Mouse (Mus musculus): ENCODE measurements around the gene Tlcd1.
"Not testable (repeated sequence)": the region's sequence is repeated elsewhere in the genome, so short reads cannot be mapped to it uniquely, and the experiment has no call there.

The Tlcd1 gene

DNA sequence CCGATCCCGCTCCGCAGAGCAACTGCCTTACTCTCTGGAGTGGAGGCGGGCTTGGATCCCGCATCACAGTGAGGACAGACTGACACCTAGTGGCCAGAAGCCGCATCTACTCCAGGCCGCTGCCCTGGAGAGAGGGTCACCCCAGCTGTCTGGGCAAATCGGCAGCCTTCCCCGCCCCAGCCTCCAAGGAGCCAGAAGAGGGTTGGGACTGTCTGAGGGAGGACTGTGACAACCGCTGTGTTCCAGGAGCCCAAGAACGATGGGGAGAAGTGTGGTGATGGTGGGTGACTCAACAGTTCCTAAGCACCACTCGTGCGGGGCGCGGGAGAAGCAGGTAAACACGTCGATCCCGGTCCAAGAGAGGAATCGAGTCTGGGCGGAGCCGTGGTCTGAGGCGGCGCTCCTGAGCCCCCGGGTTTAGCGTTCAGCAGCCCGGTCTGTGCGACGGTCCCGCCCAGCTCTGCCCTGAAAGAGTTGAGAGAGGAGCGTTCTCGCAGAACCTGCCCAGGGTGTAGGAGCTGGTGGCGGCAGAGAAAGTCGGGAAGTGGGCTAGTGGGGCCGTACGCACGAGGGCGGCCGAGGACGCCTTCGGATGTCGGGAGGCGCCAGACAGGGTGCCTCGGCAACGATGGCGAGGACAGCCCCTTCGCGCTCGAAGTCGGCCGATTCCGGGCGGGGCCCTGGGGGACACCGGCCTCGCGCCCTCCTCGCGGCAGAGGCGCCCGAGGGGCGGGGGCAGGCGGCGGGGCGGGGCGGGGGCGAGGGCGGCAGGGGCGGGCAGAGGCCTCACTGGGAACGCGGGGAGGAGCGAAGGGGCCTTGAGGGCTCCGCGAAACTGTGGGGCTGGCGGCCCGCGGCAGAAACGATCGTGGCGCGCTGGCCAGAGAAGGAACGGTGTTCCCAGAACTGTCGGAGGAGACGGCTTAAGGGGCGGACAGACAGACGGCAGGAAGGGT lies 1.7 kb downstream of the Tlcd1 start:
- peak; percentile 98 for DNase-seq

DNA sequence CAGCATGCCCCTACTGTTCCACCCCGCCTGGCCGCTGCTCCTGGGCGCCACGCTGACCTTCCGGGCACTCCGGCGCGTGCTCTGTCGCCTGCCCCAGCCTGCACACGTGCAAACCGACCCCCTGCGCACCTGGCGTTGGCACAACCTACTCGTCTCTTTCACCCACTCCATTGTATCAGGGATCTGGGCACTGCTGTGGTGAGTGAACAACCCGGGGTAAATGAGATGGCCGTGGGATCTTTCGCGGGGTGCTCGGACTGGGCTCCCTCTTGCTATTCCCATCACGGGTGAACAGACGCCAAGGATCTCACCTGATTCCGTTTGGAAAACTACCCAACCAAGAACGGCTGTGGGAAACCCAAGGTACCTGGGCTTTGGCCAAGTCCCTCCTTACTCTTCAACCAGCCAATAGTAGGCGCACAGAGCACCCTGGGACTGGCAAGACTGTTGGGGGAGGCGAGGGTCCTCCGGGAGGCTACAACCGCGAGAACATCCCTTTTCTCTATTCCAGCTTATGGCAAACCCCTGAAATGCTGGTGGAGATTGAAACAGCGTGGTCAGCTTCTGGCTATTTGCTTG lies 2.4 kb downstream of the Tlcd1 start:
- peak; percentile 85 for DNase-seq

DNA sequence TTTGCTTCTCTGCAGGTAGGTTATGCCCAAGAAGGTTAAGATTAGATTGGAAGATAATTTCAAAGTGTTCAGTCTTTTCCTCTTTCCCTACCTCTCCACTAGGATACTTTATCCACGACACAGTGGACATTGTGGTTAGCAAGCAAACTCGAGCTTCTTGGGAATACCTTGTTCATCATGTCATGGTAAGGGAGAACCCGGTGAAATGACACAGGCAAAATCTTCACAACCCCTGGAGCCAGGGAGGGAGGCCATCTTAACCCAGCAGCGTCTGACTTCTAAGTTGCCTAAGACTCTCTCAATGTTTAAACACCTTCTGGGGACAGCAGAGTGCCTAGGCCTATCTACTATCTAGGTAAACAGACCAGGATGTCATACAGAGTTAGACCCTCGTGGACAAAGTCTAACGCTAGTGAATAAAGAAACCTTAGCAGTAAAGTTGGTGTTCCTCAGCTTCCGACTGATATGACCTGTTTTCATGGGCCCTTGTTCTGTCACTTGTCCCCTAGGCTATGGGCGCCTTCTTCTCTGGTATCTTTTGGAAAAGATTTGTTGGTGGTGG lies 3.0 kb downstream of the Tlcd1 start:
- DNase-seq: no peak

DNA sequence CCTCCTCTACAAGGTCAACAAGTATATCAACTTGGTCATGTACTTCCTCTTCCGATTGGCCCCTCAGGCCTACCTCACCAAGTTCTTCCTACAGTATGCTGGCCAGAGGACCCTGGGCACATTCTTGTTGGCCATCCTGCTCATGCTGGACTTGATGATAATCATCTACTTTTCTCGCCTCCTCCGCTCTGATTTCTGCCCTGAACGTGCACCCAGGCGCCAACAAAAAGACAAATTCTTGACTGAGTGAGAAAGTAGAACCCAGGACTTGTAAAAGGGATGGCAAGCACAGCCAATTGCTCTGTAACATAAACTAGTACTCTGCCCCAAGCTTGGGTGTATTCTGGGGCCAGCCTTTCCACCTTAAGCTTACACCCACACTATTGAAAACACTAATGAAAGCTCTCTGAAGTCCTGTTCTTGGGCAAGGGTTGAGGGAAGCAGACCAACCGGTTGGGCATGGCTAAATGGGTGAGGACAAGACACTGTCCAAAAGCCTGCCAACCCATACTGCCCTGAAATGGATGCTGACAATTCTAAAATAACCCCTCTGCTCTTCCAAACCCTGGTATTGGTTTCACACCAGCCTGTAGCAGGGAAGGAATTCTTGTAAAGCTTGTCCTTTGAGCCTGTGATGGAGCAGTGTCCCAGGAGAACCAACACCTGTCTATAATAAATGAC lies 3.7 kb downstream of the Tlcd1 start:
- DNase-seq: no peak

DNA sequence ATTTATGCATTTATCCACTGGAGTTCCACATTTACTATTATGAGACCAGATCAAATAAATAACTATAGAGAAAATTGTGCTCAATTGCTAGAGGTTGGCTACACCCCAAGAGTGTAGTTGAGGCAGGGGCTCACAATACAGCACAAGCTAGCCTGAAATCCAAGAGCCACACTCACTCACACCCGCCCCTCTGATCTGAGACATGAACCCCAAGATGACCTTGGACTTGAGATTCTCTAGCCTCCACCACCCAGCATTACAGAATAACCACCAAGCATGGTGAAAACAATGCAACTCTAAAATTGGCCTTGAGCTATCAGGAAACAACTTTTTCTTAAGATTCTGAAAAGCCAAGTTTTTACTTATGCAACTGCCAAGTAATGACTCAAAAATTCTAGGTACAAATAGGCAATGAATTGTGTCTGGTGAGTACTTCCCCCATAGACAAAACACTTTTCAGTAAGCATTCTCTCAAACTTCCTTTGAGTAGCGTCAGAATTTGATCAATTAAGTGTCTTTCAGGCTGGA lies 5.4 kb downstream of the Tlcd1 start:
- no peak for DNase-seq

DNA sequence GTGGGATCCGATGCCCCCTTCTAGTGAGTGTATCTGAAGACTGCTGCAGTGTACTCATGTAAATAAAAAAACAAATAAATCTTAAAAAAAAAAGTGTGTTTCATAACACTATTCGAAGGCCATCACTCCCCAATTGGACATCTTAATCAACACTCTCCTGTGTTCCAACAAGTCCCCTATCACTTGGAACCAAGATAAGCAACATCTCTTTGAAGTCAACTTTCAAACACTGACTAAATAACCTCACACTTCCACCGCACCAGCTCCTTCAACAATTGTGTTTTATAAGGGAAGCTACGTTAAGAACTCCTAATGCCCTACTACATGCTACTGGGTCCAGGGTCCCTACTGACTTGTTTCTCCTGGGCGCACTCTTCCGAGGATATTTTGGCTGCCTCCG lies 5.9 kb downstream of the Tlcd1 start:
- no peak for DNase-seq

DNA sequence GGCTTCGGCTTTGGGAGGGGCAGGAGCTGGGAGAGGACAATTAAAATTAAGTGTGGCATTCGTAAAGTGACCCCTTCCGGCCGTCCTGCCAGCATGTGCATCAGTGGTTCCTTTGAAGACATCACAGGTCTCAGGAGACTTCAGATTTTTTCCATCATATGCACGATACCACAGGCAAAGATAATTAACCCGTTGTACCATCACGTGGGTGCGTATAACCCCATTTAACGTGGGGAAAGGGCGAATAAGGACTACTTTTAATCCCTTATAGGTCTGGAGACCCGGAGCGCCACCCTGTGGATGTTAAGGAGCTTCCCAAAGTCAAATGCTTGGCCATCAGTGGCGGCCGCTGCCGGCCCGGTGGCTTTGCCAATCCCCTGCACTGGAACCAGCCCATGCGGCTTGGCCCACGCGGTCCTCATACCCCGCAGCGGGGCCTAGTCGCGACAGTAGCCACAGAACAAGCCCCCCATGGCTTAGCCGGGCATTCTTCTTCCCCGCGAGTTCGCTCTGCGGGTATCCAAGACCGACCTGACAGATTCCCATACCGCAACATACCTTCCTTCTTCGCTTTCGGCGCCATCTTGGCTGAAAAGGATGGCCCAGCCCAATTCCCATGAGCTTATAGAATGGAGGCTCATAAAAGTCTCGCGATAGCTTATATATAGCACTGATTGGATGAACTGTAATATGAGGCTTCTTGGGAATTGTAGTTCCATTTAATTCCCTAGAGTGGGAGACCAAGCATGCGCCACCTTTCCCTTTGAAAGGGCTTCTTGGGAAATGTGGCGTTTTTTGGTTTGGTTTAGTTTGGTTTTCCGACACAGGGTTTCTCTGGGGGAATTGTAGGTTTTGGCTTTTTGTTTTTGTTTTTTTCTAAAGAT lies 6.7 kb downstream of the Tlcd1 start, which contains the start of gene Rpl23a:
TSS of gene Rpl23a (minus strand) at position 624 of the 884 bp plus-strand sequence.
- DNase-seq: peak; percentile 83

DNA sequence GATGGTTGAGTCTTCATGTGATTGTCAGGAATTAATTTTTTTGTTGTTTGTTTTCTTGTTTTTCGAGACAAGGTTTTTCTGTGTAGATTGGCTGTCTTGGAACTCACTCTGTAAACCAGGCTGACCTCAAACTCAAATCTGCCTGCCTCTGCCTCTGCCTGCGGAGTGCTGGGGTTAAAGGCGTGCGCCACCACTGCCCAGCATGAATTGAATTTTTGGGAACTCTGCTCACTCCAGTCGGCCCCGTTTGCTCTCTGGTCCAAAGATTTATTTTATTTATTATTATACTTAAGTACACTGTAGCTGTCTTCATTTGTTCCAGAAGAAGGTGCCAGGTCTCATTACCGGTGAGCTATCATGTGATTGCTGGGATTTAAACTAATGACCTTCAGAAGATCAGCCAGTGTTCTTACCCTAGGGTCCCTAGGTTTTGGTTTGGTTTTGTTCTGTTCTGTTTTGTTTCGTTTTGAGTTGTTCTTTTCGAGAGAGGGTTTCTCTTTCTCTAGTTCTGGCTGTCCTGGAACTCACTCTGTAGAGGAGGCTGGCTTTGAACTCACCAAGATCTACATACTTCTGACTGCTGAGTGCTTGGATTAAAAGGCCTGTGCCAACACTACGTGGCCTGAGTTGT lies 7.5 kb downstream of the Tlcd1 start:
- DNase-seq: no peak

DNA sequence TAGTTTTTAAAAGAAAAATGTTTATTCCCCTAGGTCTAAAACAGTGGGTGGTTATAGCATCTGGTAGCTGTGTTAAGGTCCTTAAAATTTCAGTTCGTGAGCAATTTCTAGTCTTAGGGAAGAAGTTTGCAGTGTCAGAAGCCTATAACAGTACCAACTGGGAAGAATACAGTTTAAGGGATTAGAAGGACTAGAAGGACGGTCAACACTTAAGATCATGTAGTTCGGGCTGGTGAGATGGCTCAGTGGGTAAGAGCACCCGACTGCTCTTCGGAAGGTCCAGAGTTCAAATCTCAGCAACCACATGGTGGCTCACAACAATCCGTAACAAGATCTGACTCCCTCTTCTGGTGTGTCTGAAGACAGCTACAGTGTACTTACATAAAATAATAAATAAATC lies 8.2 kb downstream of the Tlcd1 start:
- DNase-seq: not testable (repeated sequence)

DNA sequence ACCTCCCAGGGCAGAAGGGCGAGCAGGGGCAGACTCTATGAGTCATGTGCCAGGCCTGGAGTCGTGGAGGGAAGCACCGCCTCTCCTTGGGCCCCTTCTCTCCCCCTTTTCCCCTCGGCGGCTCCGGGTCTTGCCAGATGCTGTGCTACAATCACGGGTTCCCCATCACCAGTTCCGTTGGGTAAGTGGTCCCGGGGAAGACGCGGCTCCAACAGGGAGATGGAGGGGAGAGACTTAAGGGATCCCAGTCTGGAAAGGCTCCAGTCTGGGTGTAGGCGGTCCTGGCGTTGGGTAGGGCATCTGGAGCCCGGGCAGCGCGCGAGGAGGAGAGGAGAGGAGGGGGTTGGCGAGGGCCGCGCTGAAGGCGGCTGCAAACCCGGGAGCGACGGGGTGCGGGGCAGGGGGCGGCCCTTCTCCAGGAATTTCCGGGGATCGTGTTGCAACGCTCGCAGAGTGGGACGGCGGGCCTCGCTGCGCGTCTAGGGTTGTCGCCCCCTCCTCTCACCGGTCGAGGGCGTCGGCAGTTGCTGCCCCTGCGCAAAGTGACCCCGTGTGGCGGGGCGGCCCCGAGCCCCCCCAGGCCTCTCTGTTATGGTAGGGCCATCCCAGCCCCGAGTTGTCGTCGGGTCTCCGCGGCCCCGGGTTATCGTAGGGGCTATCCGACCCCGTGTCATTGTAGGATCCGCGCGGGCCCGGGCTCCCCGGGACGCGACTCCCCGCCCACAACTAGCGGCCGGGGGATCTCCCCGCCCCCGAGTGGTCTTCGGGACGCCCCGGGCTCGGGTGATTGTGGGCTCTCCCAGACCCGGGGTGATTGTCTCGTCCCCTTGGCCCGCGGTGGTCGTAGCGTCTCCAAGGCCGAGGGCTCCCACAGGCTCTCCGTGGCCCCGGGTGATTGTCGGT lies 12.1 kb downstream of the Tlcd1 start, which contains the start of gene Rab34:
TSS of gene Rab34 (plus strand) at position 100 of the 903 bp plus-strand sequence.
- DNase-seq: peak; percentile 92

DNA sequence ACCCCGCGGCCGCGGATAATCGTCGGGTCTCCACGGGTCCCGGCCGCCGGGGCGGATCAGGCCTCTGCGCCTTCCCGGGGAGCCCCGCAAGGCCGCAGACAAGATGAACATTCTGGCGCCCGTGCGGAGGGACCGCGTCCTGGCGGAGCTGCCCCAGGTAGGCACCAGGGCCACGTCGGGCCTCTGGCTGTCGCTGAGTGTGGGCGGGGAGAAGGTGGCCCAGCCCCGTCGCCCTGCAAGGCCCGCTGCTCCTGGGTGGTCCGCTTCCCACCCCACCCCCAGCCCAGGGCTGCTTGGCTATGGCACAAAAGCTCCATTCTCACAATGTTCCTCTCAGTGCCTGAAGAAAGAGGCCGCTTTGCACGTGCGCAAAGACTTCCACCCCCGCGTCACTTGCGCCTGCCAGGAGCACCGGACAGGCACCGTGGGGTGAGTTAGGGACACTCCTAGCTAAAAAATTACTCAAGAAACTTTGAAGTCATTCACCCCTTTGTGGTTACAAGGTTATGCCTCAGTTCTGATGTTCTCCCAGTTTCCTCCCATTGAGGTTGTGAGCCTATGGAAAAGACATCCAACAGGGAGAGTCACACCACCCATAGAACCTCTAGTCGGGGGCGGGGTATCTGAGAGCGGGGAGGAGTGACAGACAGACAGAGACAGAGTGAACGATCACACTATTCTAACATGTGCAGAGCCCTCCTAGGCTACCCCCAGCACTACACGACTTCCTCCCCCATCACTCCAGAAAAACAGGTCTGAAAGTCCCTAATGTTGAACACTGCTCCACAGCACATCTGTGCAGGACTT lies 12.9 kb downstream of the Tlcd1 start:
- peak; percentile 89 for DNase-seq

DNA sequence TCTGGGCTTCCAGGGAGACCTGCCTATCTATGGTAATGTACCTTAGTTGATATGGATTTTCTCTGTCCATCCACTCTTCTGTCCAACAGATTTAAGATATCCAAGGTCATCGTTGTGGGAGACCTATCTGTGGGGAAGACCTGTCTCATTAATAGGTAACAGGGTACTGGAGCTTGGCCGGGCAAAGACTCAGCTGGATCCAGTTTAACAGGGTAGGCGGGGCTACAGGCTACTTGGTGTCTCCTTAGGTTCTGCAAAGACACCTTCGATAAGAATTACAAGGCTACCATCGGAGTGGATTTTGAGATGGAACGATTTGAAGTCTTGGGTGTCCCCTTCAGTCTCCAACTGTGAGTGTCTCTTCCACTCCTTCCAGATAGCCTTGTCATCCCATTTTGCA lies 13.5 kb downstream of the Tlcd1 start:
- peak; percentile 75 for DNase-seq

DNA sequence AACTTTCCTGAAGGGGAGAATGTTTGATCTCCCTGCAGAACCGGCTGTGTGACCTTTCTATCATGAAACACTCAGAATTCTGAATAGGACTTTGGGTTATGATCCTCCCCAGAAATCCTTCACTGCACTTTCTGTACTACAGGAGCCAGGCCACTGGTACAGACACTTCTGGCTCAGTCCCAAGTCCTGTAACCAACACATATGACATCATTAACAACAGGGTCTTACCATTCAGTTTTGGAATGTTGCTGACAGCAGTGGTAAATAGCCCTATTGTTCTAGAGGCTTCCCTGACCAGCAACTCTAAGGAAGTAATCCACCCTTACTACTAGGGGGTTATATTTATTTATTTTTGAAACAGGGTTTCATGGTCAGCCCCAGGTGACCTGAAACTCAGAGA lies 16.6 kb downstream of the Tlcd1 start, which contains the start of gene Proca1:
TSS of gene Proca1 (plus strand) at position 280 of the 400 bp plus-strand sequence.
- no peak for DNase-seq

DNA sequence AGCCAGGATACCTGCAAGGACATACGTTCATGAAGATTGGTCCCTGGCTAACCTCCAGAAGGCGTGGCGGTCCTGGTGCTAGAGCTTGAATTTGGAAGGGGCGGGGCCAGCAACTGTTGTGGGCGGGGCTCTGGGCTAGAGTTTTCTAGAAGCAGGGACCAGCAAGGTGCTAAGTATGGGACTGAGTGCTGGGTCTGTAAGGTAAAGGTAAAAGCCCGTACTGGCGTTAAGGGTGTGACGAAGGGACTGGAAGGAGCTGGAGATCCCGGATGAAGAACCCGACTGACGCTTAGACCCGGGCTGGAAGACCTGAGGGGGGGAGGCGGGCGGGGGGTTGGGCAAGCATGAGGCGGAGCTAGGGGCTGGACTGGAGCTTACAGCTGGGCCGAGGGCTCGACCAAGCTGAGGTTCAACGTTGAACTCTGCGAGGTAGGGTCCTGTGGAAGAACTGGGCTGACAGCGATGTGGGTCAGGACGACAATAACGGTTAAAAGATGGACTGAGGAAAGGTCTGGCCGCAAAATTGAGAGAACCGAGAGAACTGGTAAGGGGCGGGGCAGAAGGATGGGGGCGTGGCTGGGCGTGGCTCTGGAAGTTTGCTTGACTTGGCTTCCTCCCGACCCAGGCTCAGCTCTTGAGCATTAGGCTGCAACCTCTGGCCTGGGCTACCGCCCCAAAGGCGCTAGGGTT lies 18.0 kb downstream of the Tlcd1 start:
- peak; percentile 90 for DNase-seq

DNA sequence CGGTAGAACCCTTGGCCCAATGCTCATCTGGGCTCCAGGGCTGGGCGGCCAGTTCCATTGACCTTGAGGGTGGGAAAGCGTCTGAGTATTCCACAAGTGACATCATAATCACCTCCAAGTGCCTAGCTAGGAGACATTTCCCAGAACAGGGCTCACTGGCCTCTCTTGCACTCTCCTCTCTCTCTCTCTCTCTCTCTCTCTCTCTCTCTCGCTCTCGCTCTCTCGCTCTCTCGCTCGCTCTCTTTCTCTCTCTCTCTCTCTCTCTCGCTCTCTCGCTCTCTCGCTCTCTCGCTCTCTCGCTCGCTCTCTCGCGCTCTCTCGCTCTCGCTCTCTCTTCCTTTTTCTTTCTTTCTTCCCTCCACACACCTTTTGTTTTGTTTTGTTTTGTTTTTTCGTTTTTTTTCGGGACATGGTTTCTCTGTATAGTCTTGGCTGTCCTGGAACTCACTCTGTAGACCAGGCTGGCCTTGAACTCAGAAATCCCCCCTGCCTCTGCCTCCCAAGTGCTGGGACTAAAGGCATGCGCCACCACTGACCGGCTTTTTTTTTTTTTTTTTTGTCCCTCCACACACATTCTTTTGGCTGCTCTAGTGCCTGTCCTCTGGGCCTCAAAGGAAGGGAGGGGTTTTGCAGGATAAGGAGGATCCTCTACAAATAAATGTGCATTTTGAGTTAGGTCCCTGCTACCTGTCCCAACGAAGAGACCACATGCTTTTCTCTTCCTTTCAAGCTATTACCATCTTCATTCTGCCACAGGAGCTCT lies 18.8 kb downstream of the Tlcd1 start:
- no peak for DNase-seq

DNA sequence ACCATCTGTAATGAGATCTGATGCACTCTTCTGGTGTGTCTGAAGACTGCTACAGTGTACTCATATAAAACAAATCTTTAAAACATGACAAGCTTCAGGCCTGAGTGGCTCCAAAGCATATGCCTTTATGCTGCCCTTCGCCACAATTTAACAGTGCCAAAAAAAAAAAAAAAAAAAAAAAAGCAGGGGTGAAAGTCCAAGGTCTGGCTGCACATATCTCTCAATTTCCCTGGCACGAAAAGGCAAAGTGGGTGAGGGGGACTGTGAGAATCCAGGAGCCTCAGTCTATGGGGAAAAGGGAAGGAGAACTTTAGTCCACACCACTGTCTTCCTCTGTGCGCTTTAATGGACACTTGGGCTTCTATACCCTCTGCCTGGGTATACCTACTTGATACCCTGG lies 25.9 kb downstream of the Tlcd1 start:
- no peak for DNase-seq

DNA sequence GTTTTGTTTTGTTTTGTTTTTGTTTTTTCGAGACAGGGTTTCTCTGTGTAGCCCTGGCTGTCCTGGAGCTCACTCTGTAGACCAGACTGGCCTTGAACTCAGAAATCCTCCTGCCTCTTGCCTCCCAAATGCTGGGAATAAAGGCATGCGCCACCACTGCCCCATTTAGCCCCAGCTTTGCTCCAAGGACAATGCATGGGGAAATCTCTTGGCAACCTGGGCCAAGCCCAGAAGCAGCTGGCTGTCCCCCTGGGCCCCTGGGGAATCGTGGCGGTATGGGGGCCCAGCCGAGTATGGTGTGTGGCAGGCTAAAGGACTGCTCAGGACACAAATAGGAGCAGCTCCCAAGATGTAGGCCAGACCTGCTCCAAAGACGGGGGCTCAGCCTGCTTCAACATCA lies 27.8 kb downstream of the Tlcd1 start:
- DNase-seq: no peak
